Mouse (Mus musculus) cerebellum, adult 9-11 months (tissue): Measurements from ENCODE around the gene Lhfpl4.
A peak's percentile ranks its signal among the peaks of the same experiment; 100 is the strongest.

Source experiments
- DNase-seq: peaks from one replicate; pipeline ENCODE4 v3.0.0; 2022

Gene Lhfpl4

DNA sequence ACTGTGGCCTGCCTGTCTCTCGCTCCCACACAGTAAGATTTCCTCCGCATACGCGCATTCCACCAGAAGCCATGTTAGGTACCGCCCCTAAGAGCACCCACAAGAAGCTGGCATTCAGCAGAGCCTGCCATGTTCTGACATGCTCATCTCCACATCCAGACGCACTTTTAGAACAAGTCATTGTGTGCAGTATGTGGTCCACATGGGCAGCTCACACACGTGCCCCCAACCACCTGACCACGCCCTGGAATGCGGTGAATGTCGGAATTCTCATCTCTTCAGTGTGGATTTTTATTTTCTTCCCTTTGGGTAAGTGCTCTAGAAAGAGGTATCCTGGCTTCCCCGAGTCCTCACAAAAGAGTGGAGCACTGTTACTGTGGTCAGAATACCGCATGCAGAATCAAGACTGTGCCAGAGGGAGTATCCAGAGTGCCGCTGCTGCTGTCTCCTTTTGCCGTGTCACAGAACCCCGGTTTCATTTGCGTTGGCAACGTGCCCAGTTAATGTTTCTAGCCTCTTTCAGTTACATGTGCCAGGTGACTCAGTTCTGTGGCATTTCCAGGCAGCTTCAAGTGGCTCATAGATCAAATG lies 28.4 kb downstream of the Lhfpl4 start:
- peak; percentile 61 for DNase-seq

DNA sequence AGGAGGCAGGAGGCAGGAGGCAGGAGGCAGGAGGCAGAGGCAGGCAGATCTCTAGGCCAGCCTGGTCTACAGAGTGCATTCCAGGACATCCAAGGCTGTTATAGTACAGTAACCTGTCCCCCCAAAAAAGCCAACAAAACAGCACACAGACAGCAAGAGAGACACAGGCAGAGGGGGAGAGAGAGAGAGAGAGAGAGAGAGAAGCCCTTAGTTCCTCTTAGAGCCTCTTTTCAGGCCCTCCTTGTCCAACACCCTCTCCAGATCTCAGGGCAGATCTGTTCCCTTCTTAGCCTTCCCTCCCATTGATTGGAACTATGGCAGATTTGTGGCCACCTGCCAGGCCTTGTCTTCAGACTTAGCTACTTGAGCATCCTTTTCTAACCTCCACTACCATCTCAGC lies 31.7 kb downstream of the Lhfpl4 start:
- DNase-seq: no peak

GRCm38 (mm10) chr6:113161982-113162381 lies 33.2 kb downstream of the Lhfpl4 start:
- DNase-seq: peak; percentile 79

DNA sequence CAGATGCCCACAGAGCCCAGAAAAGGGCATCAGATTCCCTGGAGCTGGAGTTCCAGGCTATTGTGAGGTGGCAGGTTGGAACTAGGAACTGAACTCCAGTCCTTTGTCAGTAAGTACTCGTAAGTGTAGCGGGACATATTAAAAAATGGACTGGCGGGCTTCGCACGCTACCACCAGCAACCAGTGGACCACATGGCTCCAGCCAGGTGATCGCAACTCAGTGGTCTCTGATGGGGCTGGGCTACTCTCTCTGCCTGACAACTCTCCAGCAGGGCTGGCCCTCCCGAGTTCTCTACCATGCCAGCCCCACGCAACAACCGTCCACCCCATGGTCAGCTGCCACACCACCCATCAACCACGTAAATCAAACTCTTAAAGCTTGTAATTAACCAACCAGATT lies 35.1 kb downstream of the Lhfpl4 start:
- DNase-seq: no peak

DNA sequence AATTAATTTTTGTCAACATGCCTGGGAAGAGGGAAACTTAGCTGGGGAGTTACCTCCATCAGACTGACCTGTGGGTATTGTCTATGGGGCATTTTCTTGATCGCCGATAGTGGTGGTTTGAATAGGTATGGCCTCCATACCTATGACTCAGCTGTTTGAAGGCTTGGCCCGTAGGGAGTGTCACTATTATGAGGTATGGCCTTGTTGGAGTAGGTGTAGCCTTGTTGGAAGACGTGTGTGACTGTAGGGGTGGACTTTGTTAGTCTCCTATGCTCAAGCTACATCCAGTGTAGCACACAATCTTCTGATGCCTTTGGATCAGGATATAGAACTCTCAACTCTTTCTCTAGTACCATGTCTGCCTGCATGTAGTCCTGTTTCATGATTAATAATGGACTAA lies 39.1 kb downstream of the Lhfpl4 start:
- no peak for DNase-seq

GRCm38 (mm10) chr6:113154886-113155285 lies 40.3 kb downstream of the Lhfpl4 start:
- DNase-seq: no peak

GRCm38 (mm10) chr6:113154071-113154470 lies 41.1 kb downstream of the Lhfpl4 start:
- DNase-seq: no peak

GRCm38 (mm10) chr6:113145249-113145648 lies 49.9 kb downstream of the Lhfpl4 start:
- DNase-seq: no peak

DNA sequence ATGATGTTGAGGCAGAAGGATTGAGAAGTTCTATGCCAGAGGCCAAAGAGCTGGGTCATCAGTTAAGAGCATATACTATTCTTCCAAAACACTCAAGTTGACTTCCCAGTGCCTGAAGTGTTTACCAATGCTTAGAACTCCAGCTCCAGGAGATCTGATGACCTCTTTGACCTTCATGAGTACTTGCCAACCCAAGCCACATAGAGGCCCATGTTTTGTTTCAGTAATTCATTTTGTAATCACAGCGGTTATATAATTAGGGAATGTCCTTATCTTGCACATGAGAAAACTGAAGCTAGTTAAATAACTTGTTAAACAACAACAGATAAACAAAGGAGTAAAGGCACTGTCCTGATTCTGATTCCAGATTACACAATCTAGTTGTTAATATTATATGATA lies 50.4 kb downstream of the Lhfpl4 start:
- no peak for DNase-seq

GRCm38 (mm10) chr6:113141389-113142094 lies 53.6 kb downstream of the Lhfpl4 start:
- DNase-seq: no peak

DNA sequence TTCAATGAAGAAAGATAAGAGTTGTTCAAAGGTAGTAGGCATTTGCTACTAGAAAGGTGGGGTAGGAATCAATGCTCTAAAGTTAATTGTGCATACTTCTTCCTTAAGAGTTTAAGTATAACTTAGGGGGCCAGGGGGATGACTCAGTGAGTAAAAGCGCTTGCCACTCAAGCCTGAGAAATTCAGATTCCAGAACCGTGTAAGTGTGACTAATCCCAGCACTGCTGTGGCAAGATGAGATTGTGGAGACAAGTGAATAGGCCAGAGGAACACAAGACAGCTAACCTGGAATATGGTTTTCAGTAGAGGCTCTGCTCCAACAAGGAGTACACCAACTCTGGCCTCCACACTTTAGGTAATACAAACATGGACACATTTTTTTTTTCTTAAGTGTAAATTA lies 61.8 kb downstream of the Lhfpl4 start:
- no peak for DNase-seq

GRCm38 (mm10) chr6:113120806-113121205 lies 74.4 kb downstream of the Lhfpl4 start:
- DNase-seq: no peak
